Mouse (Mus musculus) limb, embryonic 11.5 days (tissue): Measurements from ENCODE around the gene Oat. TPM values are rescaled to one million over a fixed set of nuclear protein-coding genes. Genes with fewer than 3 reads are reported as not detected.
A peak's percentile ranks its signal among the peaks of the same experiment; 100 is the strongest.

Experiments
- ATAC-seq: fragments of 200-750 bp; cut with Nextera tagmentation; 2 replicates; pipeline ENCODE4 v1.8.0; 2017; ENCODE audit warnings: low read depth; ENCODE audit not compliant: insufficient number of reproducible peaks, low FRiP score, low TSS enrichment
- DNase-seq: peaks from one replicate; pipeline ENCODE4 v3.0.0-alpha.2; 2015; ENCODE audit warnings: low spot score
- H3K27ac ChIP-seq: fragments of 300-500 bp; sonication (generic); replicated peaks from 2 replicates; pipeline ENCODE4 v1.5.1; 2014; ENCODE audit warnings: low read depth, mild to moderate bottlenecking, low read length
- H3K27me3 ChIP-seq: fragments of 300-500 bp; sonication (generic); 2 replicates; pipeline ENCODE4 v1.6.1; 2014; ENCODE audit warnings: mild to moderate bottlenecking, low read length, mixed read lengths; ENCODE audit not compliant: control insufficient read depth, insufficient read depth
- H3K36me3 ChIP-seq: fragments of 300-500 bp; sonication (generic); 2 replicates; pipeline ENCODE4 v1.6.1; 2014; ENCODE audit warnings: mild to moderate bottlenecking, low read length, moderate library complexity, mixed read lengths; ENCODE audit not compliant: control insufficient read depth, insufficient read depth
- H3K4me1 ChIP-seq: fragments of 300-500 bp; sonication (generic); 2 replicates; pipeline ENCODE4 v1.6.1; 2014; ENCODE audit warnings: low read length, mixed read lengths; ENCODE audit not compliant: control insufficient read depth, insufficient read depth
- H3K4me2 ChIP-seq: fragments of 300-500 bp; sonication (generic); 2 replicates; pipeline ENCODE4 v1.6.1; 2014; ENCODE audit warnings: low read depth, mild to moderate bottlenecking, moderate library complexity; ENCODE audit not compliant: severe bottlenecking
- H3K4me3 ChIP-seq: fragments of 300-500 bp; sonication (generic); 2 replicates; pipeline ENCODE4 v1.5.1; 2014; ENCODE audit warnings: low read depth, low read length
- H3K9ac ChIP-seq: fragments of 300-500 bp; sonication (generic); 2 replicates; pipeline ENCODE4 v1.6.1; 2014; ENCODE audit warnings: mild to moderate bottlenecking, low read length
- H3K9me3 ChIP-seq: fragments of 300-500 bp; sonication (generic); 2 replicates; pipeline ENCODE4 v1.6.1; 2016; ENCODE audit warnings: low read length; ENCODE audit not compliant: control insufficient read depth
- WGBS: fragments of 180-500 bp; shearing (Covaris S2); extraction: QIAGEN DNeasy Blood & Tissue Kit; methylation state at CpG from one replicate; pipeline ENCODE4 v1.1.7; 2014; 5-methylcytosine and 5-hydroxymethylcytosine counted together
- polyA plus RNA-seq: library from polyadenylated mRNA; unstranded; fragments of >200 nt; fragmentation: Nextera tagmentation; extraction: Ambion mirVana; gene quantifications from 2 replicates; pipeline ENCODE4 v1.2.1, GENCODE M21; 2014

Oat gene
- 136 and 139 TPM in 2 replicates for polyA plus RNA-seq

GRCm38 (mm10) chr7:132576116-132576650 is at the start of gene Oat:
Oat (minus strand) TSS chr7:132576398.
- Histone ChIP-seq H3K9me3 (no peaks in the 10 kb centered on the region), H3K4me1 (no peaks in the 10 kb centered on the region), H3K9ac (peak within 1 kb of the TSS; percentile 74), H3K27me3 (no peaks in the 10 kb centered on the region), H3K36me3 (no peaks in the 10 kb centered on the region), H3K4me3 (peak within 1 kb of the TSS; percentile 59), H3K4me2 (peak within 1 kb of the TSS; percentile 75), H3K27ac (peak within 1 kb of the TSS; percentile 75)
- ATAC-seq (peak; percentile 98), DNase-seq (peak; percentile 95)
- under 1% methylated on average over 49 of the region's 49 CpGs for WGBS

DNA sequence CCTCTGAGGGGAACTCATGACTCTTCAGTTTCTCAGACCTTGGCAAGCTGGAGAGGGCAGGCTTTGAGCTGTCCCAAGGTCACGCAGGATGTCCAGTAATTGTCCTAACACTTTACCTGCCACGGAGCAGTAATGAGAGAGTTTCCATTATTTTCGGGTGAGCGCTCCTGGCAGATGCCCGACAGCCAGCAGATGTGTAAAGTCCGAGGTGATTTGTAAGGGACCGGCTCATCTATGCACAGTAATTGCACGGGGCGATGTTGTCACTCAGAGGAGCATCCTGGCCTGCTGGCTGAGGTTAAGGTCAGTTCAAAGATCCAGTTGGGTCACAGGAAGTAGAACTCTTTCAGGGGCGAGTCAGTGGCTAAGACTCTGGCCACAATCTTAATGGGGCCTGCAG is 48.0 kb upstream of the Oat start:
- ATAC-seq, result no peak
- DNase-seq, result no peak
- WGBS, result 81% methylated on average over 10 of the region's 10 CpGs
- Histone ChIP-seq H3K9me3 (no peaks in the 10 kb centered on the region), H3K27me3 (no peaks in the 10 kb centered on the region), H3K4me1 (no peaks in the 10 kb centered on the region), H3K4me2 (no peak overlapping the region), H3K36me3 (no peaks in the 10 kb centered on the region), H3K27ac (no peak overlapping the region), H3K4me3 (no peak overlapping the region), H3K9ac (no peak overlapping the region)

GRCm38 (mm10) chr7:132619975-132620918 is 44.0 kb upstream of the Oat start:
- Histone ChIP-seq H3K27me3 (no peaks in the 10 kb centered on the region), H3K4me2 (no peak overlapping the region), H3K4me1 (peaks cover 13% of the 10 kb centered on the region), H3K9me3 (no peaks in the 10 kb centered on the region), H3K4me3 (no peak overlapping the region), H3K36me3 (no peaks in the 10 kb centered on the region), H3K9ac (no peak overlapping the region), H3K27ac (no peak overlapping the region)
- WGBS, result 91% methylated on average over 15 of the region's 15 CpGs
- no peak for ATAC-seq
- no peak for DNase-seq

GRCm38 (mm10) chr7:132619549-132619948 is 43.4 kb upstream of the Oat start:
- DNase-seq (no peak), ATAC-seq (no peak)
- H3K36me3 ChIP-seq, result no peaks in the 10 kb centered on the region
- H3K4me3 ChIP-seq, result no peak overlapping the region
- no peak overlapping the region for H3K27ac ChIP-seq
- H3K27me3 ChIP-seq, result no peaks in the 10 kb centered on the region
- no peak overlapping the region for H3K4me2 ChIP-seq
- WGBS, result 90% methylated on average over 8 of the region's 8 CpGs
- peaks cover 17% of the 10 kb centered on the region for H3K4me1 ChIP-seq
- no peaks in the 10 kb centered on the region for H3K9me3 ChIP-seq
- no peak overlapping the region for H3K9ac ChIP-seq

DNA sequence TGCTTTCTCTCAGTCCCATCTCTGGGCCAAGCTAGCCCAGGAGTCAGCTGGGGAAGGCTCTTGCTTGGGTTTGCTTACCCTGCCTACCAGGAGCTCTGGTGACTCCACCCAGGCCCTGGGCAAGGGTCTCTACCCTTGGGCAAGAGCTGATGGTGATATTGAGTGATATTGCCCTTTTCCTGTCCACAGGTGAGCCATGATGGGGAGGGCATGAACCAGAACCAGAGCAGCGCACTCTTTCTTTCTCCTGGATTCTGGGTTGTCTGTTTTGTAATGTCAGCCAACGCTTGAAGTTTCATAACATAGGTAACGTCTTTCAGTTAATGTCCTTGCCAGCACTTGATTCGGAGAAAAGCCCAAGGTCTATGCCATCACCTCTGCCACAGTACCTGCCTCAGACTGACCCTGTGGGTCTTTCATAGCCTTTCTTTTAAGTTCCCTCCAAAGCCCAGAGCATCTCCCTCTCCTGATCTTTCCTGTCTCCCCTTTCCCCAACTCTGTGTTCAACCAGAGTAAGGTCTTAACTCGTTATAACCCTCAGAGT is 40.9 kb upstream of the Oat start:
- WGBS, result 85% methylated on average over 5 of the region's 5 CpGs
- H3K36me3 ChIP-seq, result no peaks in the 10 kb centered on the region

GRCm38 (mm10) chr7:132616391-132616790 is 40.2 kb upstream of the Oat start:
- H3K4me1 ChIP-seq, result peaks cover 17% of the 10 kb centered on the region
- H3K36me3 ChIP-seq, result no peaks in the 10 kb centered on the region
- 16% methylated on average over 6 of the region's 6 CpGs for WGBS
- no peak overlapping the region for H3K27ac ChIP-seq
- H3K4me2 ChIP-seq, result no peak overlapping the region
- H3K4me3 ChIP-seq, result no peak overlapping the region
- ATAC-seq (no peak), DNase-seq (no peak)
- H3K27me3 ChIP-seq, result no peaks in the 10 kb centered on the region
- H3K9ac ChIP-seq, result no peak overlapping the region
- H3K9me3 ChIP-seq, result no peaks in the 10 kb centered on the region

More for the DNA sequence above, 40.9 kb upstream of the Oat start:
- DNase-seq (no peak), ATAC-seq (no peak)
- Histone ChIP-seq H3K4me1 (peaks cover 17% of the 10 kb centered on the region), H3K9me3 (no peaks in the 10 kb centered on the region), H3K27ac (no peak overlapping the region), H3K4me2 (no peak overlapping the region), H3K4me3 (no peak overlapping the region), H3K27me3 (no peaks in the 10 kb centered on the region), H3K9ac (no peak overlapping the region)

GRCm38 (mm10) chr7:132615346-132615745 is 39.1 kb upstream of the Oat start:
- H3K4me1 ChIP-seq, result peaks cover 17% of the 10 kb centered on the region
- H3K27me3 ChIP-seq, result no peaks in the 10 kb centered on the region
- no peak overlapping the region for H3K27ac ChIP-seq
- no peak overlapping the region; the same call in 1 of the 2 replicates for H3K9ac ChIP-seq
- 4% methylated on average over 3 of the region's 3 CpGs for WGBS
- no peaks in the 10 kb centered on the region for H3K9me3 ChIP-seq
- DNase-seq (no peak), ATAC-seq (no peak)
- no peaks in the 10 kb centered on the region for H3K36me3 ChIP-seq
- H3K4me3 ChIP-seq, result no peak overlapping the region
- H3K4me2 ChIP-seq, result no peak overlapping the region

- no peaks in the 10 kb centered on the region for H3K36me3 ChIP-seq
- ATAC-seq, result no peak
- H3K4me3 ChIP-seq, result no peak overlapping the region
- H3K9me3 ChIP-seq, result no peaks in the 10 kb centered on the region
- peaks cover 15% of the 10 kb centered on the region for H3K4me1 ChIP-seq
- DNase-seq, result no peak
- no peak overlapping the region for H3K9ac ChIP-seq
- WGBS, result 97% methylated on average over 8 of the region's 8 CpGs
- no peak overlapping the region for H3K4me2 ChIP-seq
- H3K27me3 ChIP-seq, result no peaks in the 10 kb centered on the region
- no peak overlapping the region for H3K27ac ChIP-seq
Observed at GRCm38 (mm10) chr7:132611530-132611929, 35.3 kb upstream of the Oat start.
